ENCODE assay signal across 8 mouse cellular contexts in genomic region chr8:88603446-88603989, GRCm38 (mm10). TPM values are rescaled to one million over a fixed set of nuclear protein-coding genes. Genes with fewer than 3 reads are reported as not detected.
DNase-seq lines count a peak whose midpoint lies in the region; ATAC-seq lines count a peak whose summit lies in the region.

No protein-coding gene starts in this region.

- no peak for ATAC-seq in erythroid progenitor cell, adult 5-6 weeks (replicated peaks; ENCODE audit: low FRiP score, poor library complexity, severe bottlenecking)

- DNase-seq in embryo, embryonic 11 days: peak; percentile 36
- DNase-seq in embryo, embryonic 10 days (ENCODE audit: low spot score): no peak
- peak; percentile 25 for DNase-seq in CD4-positive, CD25-positive, alpha-beta regulatory T cell, adult 2 months (ENCODE audit: low read depth, low spot score)
- DNase-seq in hindbrain, embryonic 10.5 days (ENCODE audit: low spot score): no peak
- DNase-seq in mesoderm, embryonic 11.5 days (ENCODE audit: low read depth, low spot score): peak; percentile 30
- DNase-seq in adrenal gland, postnatal 4 days (ENCODE audit: low spot score in 2 of 2): no peak
- DNase-seq in urinary bladder, postnatal 14 days (ENCODE audit: low spot score): no peak

- peak overlapping the region; percentile 39 for H3K4me3 ChIP-seq in hindbrain, embryonic 10.5 days

- 3% methylated on average over 10 of the region's 10 CpGs for WGBS in hindbrain, embryonic 10.5 days

- no peaks in the 10 kb centered on the region for H3K36me3 ChIP-seq in hindbrain, embryonic 10.5 days

- peak overlapping the region; percentile 81 for H3K27ac ChIP-seq in hindbrain, embryonic 10.5 days

- peaks cover 44% of the 10 kb centered on the region for H3K4me1 ChIP-seq in hindbrain, embryonic 10.5 days (replicated peaks)

- no peaks in the 10 kb centered on the region for H3K27me3 ChIP-seq in hindbrain, embryonic 10.5 days (ENCODE audit: insufficient read depth, poor library complexity, severe bottlenecking)

- H3K9me3 ChIP-seq in hindbrain, embryonic 10.5 days: peaks cover 7% of the 10 kb centered on the region; the same call in 1 of the 2 replicates

RNA-seq across cellular contexts. Expression of gene Snx20, which starts 32.4 kb away (rescaled TPM):
- polyA plus RNA-seq in hindbrain, embryonic 10.5 days (2016; fragmentation: Nextera tagmentation; extraction: Ambion mirVana): 1.1 and 1.3 TPM in 2 replicates
- 15.5 and 21.8 TPM in 2 replicates for total RNA-seq in erythroid progenitor cell, adult 5-6 weeks (2015; ENCODE audit: low replicate concordance)
- 1.7 and 4.2 TPM in 2 replicates for total RNA-seq in erythroid progenitor cell, adult 5-6 weeks (2017; ENCODE audit: low replicate concordance)
- 1 to 10 TPM; 1.7 to 3.0 TPM for total RNA-seq in adrenal gland, postnatal 4 days (2021)

RNA-seq across cellular contexts. Expression of gene Nod2, which starts 43.6 kb away (rescaled TPM):
- polyA plus RNA-seq in hindbrain, embryonic 10.5 days (2016; fragmentation: Nextera tagmentation; extraction: Ambion mirVana): 0.15 and 0.17 TPM in 2 replicates
- 4.0 TPM in 1 of 2 replicates, not detected in the other for total RNA-seq in erythroid progenitor cell, adult 5-6 weeks (2015; ENCODE audit: low replicate concordance)
- total RNA-seq in erythroid progenitor cell, adult 5-6 weeks (2017; ENCODE audit: low replicate concordance): 0.26 and 0.53 TPM in 2 replicates
- 1 to 10 TPM; 1.1 to 1.8 TPM for total RNA-seq in adrenal gland, postnatal 4 days (2021)

Comparison
In these comparisons a context has a peak if more than half of its experiments do, and no peak if none do; other contexts are left out.
1. DNase-seq: peak in embryo, embryonic 11 days (single experiment), CD4-positive, CD25-positive, alpha-beta regulatory T cell, adult 2 months (single experiment) and mesoderm, embryonic 11.5 days (single experiment); none in embryo, embryonic 10 days (single experiment), hindbrain, embryonic 10.5 days (single experiment), adrenal gland, postnatal 4 days (0 of 2) and urinary bladder, postnatal 14 days (single experiment).